Mouse (Mus musculus) heart, embryonic 13.5 days (tissue): ENCODE data around the gene Gm21836. TPM values are rescaled to one million over a fixed set of nuclear protein-coding genes. Genes with fewer than 3 reads are reported as not detected.
"Not testable (repeated sequence)": the region's sequence is repeated elsewhere in the genome, so short reads cannot be mapped to it uniquely, and the experiment has no call there.

Experiments used
- ATAC-seq: fragments of 200-750 bp; cut with Nextera tagmentation; 2 replicates; pipeline ENCODE4 v1.8.0; 2017; ENCODE audit warnings: moderate TSS enrichment; ENCODE audit not compliant: insufficient number of reproducible peaks, low FRiP score, low TSS enrichment; ENCODE audit errors: extremely low read depth
- H3K27ac ChIP-seq: fragments of 300-500 bp; sonication (generic); replicated peaks from 2 replicates; pipeline ENCODE4 v1.5.1; 2015; ENCODE audit warnings: moderate library complexity, mild to moderate bottlenecking, inconsistent platforms
- H3K27me3 ChIP-seq: fragments of 300-500 bp; sonication (generic); replicated peaks from 2 replicates; pipeline ENCODE4 v1.6.1; 2015; ENCODE audit warnings: mild to moderate bottlenecking, inconsistent platforms
- H3K36me3 ChIP-seq: fragments of 300-500 bp; sonication (generic); 2 replicates; pipeline ENCODE4 v1.6.1; 2015; ENCODE audit warnings: mild to moderate bottlenecking, inconsistent platforms
- H3K4me1 ChIP-seq: fragments of 300-500 bp; sonication (generic); 2 replicates; pipeline ENCODE4 v1.6.1; 2015; ENCODE audit warnings: inconsistent platforms
- H3K4me2 ChIP-seq: fragments of 300-500 bp; sonication (generic); 2 replicates; pipeline ENCODE4 v1.6.1; 2015; ENCODE audit warnings: inconsistent platforms, mild to moderate bottlenecking, moderate library complexity
- H3K4me3 ChIP-seq: fragments of 300-500 bp; sonication (generic); 2 replicates; pipeline ENCODE4 v1.5.1; 2015; ENCODE audit warnings: moderate library complexity, mild to moderate bottlenecking, inconsistent platforms
- H3K9ac ChIP-seq: fragments of 300-500 bp; sonication (generic); 2 replicates; pipeline ENCODE4 v1.6.1; 2015; ENCODE audit warnings: inconsistent platforms, mild to moderate bottlenecking, moderate library complexity
- H3K9me3 ChIP-seq: fragments of 300-500 bp; sonication (generic); 2 replicates; pipeline ENCODE4 v1.6.1; 2016; ENCODE audit warnings: inconsistent platforms
- WGBS: fragments of 180-500 bp; shearing (Covaris S2); methylation state at CpG from one replicate; pipeline ENCODE4 v1.1.7; 2015; ENCODE audit warnings: mixed read lengths; 5-methylcytosine and 5-hydroxymethylcytosine counted together
- polyA plus RNA-seq: library from polyadenylated mRNA; unstranded; fragments of >200 nt; fragmentation: Nextera tagmentation; extraction: Ambion mirVana; gene quantifications from 2 replicates; pipeline ENCODE4 v1.2.1, GENCODE M21; 2015

Gene Gm21836
- not detected in 2 replicates for polyA plus RNA-seq

- not testable (repeated sequence) for ATAC-seq, H3K27me3 ChIP-seq, H3K27ac ChIP-seq, H3K4me1 ChIP-seq, H3K4me2 ChIP-seq, H3K36me3 ChIP-seq, H3K9ac ChIP-seq, H3K4me3 ChIP-seq
- WGBS, result 71% methylated on average over 2 of the region's 2 CpGs
- peaks cover 24% of the 10 kb centered on the region for H3K9me3 ChIP-seq
These were observed at the start of gene Gm21836 for GRCm38 (mm10) chr9:124493693-124494092. Gene Gm21836, minus strand, starts transcription at chr9:124493793.

GRCm38 (mm10) chr9:124480361-124480980 is 13.1 kb downstream of the Gm21836 start:
- H3K9ac ChIP-seq, H3K4me3 ChIP-seq, H3K27me3 ChIP-seq, ATAC-seq, H3K27ac ChIP-seq: not testable (repeated sequence)
- H3K36me3 ChIP-seq, result peaks cover 14% of the 10 kb centered on the region
- peak overlapping the region; percentile 6; the same call in 1 of the 2 replicates for H3K4me2 ChIP-seq
- peaks cover 25% of the 10 kb centered on the region for H3K4me1 ChIP-seq
- 45% methylated on average over 13 of the region's 15 CpGs for WGBS
- peaks cover 16% of the 10 kb centered on the region for H3K9me3 ChIP-seq

GRCm38 (mm10) chr9:124478081-124478480 is 15.5 kb downstream of the Gm21836 start:
- Histone ChIP-seq H3K27me3 (no peaks in the 10 kb centered on the region), H3K4me3 (no peak overlapping the region), H3K4me1 (peaks cover 25% of the 10 kb centered on the region), H3K4me2 (peak overlapping the region; percentile 24; the same call in 1 of the 2 replicates), H3K27ac (peak overlapping the region; percentile 77), H3K9me3 (peaks cover 16% of the 10 kb centered on the region), H3K36me3 (peaks cover 16% of the 10 kb centered on the region), H3K9ac (no peak overlapping the region)
- no peak for ATAC-seq
- 34% methylated on average over 3 of the region's 3 CpGs for WGBS

GRCm38 (mm10) chr9:124476096-124476902 is 17.3 kb downstream of the Gm21836 start, which contains the start of gene Ppp2r3d:
Gene Ppp2r3d, minus strand, starts transcription at chr9:124476898.
- H3K9me3 ChIP-seq, result peaks cover 12% of the 10 kb centered on the region
- no peak within 1 kb of the TSS for H3K4me2 ChIP-seq
- WGBS, result 94% methylated on average over 22 of the region's 22 CpGs
- H3K4me1 ChIP-seq, result peaks cover 25% of the 10 kb centered on the region
- H3K27me3 ChIP-seq, result no peaks in the 10 kb centered on the region
- H3K4me3 ChIP-seq, result no peak within 1 kb of the TSS
- H3K36me3 ChIP-seq, result peaks cover 16% of the 10 kb centered on the region
- peak within 1 kb of the TSS; percentile 77 for H3K27ac ChIP-seq
- ATAC-seq, result no peak
- no peak within 1 kb of the TSS for H3K9ac ChIP-seq

GRCm38 (mm10) chr9:124475689-124476088 is 17.9 kb downstream of the Gm21836 start:
- H3K27ac ChIP-seq, result no peak overlapping the region

GRCm38 (mm10) chr9:124456572-124456971 is 37.0 kb downstream of the Gm21836 start:
- Histone ChIP-seq H3K9ac (no peak overlapping the region), H3K9me3 (no peaks in the 10 kb centered on the region), H3K27me3 (no peaks in the 10 kb centered on the region), H3K27ac (no peak overlapping the region), H3K4me3 (no peak overlapping the region), H3K36me3 (no peaks in the 10 kb centered on the region), H3K4me1 (no peaks in the 10 kb centered on the region), H3K4me2 (no peak overlapping the region)
- no peak for ATAC-seq
- 0% methylated on average over 1 of the region's 1 CpGs for WGBS

More at GRCm38 (mm10) chr9:124475689-124476088, 17.9 kb downstream of the Gm21836 start:
- peaks cover 16% of the 10 kb centered on the region for H3K36me3 ChIP-seq
- no peaks in the 10 kb centered on the region for H3K27me3 ChIP-seq
- H3K9me3 ChIP-seq, result peaks cover 12% of the 10 kb centered on the region
- ATAC-seq, result no peak
- no peak overlapping the region for H3K9ac ChIP-seq
- no peak overlapping the region for H3K4me3 ChIP-seq
- peaks cover 22% of the 10 kb centered on the region for H3K4me1 ChIP-seq
- no peak overlapping the region for H3K4me2 ChIP-seq
- 81% methylated on average over 15 of the region's 15 CpGs for WGBS

Other genes starting within 250 kb of the Gm21836 start
- 6.0 and 7.8 TPM in 2 replicates for gene 2010315B03Rik, start 181.1 kb downstream of the Gm21836 start, polyA plus RNA-seq
- 116 and 118 TPM in 2 replicates for gene Ppp2r3d, start 16.9 kb downstream of the Gm21836 start, polyA plus RNA-seq